Mouse (Mus musculus) lung, embryonic 14.5 days (tissue): ENCODE measurements around the gene Slc26a3. TPM values are rescaled to one million over a fixed set of nuclear protein-coding genes. Genes with fewer than 3 reads are reported as not detected.

Experiments used
- ATAC-seq: fragments of 200-750 bp; cut with Nextera tagmentation; 2 replicates; pipeline ENCODE4 v1.8.0; 2017; ENCODE audit warnings: mild to moderate bottlenecking, moderate TSS enrichment, moderate library complexity; ENCODE audit not compliant: insufficient read depth
- DNase-seq: peaks from one replicate; pipeline ENCODE4 v3.0.0-alpha.2; 2015
- H3K27ac ChIP-seq: fragments of 300-500 bp; sonication (generic); 2 replicates; pipeline ENCODE4 v1.5.1; 2014; ENCODE audit warnings: low read depth, mild to moderate bottlenecking, moderate library complexity
- H3K27me3 ChIP-seq: fragments of 300-500 bp; sonication (generic); 2 replicates; pipeline ENCODE4 v1.6.1; 2014; ENCODE audit warnings: low read length, control low read depth; ENCODE audit not compliant: insufficient read depth
- H3K36me3 ChIP-seq: fragments of 300-500 bp; sonication (generic); 2 replicates; pipeline ENCODE4 v1.6.1; 2014; ENCODE audit warnings: control low read depth; ENCODE audit not compliant: insufficient read depth
- H3K4me1 ChIP-seq: fragments of 300-500 bp; sonication (generic); 2 replicates; pipeline ENCODE4 v1.6.1; 2014; ENCODE audit warnings: antibody characterized with exemption, control low read depth; ENCODE audit not compliant: insufficient read depth
- H3K4me2 ChIP-seq: fragments of 300-500 bp; sonication (generic); 2 replicates; pipeline ENCODE4 v1.6.1; 2014; ENCODE audit warnings: mild to moderate bottlenecking
- H3K4me3 ChIP-seq: fragments of 300-500 bp; sonication (generic); 2 replicates; pipeline ENCODE4 v1.5.1; 2014; ENCODE audit warnings: low read depth, low read length
- H3K9ac ChIP-seq: fragments of 300-500 bp; sonication (generic); 2 replicates; pipeline ENCODE4 v1.6.1; 2014
- H3K9me3 ChIP-seq: fragments of 300-500 bp; sonication (generic); 2 replicates; pipeline ENCODE4 v1.6.1; 2016; ENCODE audit warnings: low read depth, low read length, control low read depth
- CTCF ChIP-seq: IDR thresholded peaks from 2 replicates; pipeline ENCODE4 v1.5.1; 2016; ENCODE audit warnings: antibody characterized with exemption, low read depth
- WGBS: fragments of 180-500 bp; shearing (Covaris S2); extraction: QIAGEN DNeasy Blood & Tissue Kit; methylation state at CpG from one replicate; pipeline ENCODE4 v1.1.7; 2014; 5-methylcytosine and 5-hydroxymethylcytosine counted together
- polyA plus RNA-seq: library from polyadenylated mRNA; unstranded; fragments of >200 nt; fragmentation: Nextera tagmentation; extraction: Ambion mirVana; gene quantifications from 2 replicates; pipeline ENCODE4 v1.2.1, GENCODE M21; 2014

Slc26a3 gene
- polyA plus RNA-seq, 1 experiment from 2014 or later = not detected

DNA sequence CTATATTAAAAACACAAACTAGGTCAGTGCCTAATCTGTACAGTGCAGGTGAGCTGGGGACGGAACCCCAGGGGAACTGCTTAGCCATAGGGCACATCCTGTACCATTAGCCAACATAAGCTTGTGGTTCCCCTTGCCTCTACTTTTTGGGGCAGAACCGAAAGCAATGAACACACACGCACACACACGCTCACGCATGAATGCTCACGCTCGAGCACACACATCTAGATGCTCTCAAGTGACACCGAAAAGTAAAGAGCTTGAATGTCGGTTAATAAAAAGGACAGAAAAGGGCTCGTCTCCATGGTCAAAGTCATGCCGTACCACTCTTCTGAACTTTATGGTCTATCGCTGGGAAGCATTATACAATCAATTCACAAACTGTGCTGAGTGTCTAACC lies 1.0 kb downstream of the Slc26a3 start:
- 95% methylated on average over 12 of the region's 12 CpGs for WGBS
- no peak for TF ChIP-seq CTCF
- Histone ChIP-seq H3K4me1 (no peaks in the 10 kb centered on the region), H3K27ac (no peak overlapping the region), H3K4me3 (no peak overlapping the region), H3K9me3 (no peaks in the 10 kb centered on the region), H3K27me3 (no peaks in the 10 kb centered on the region), H3K4me2 (no peak overlapping the region), H3K9ac (no peak overlapping the region), H3K36me3 (no peaks in the 10 kb centered on the region)
- DNase-seq = no peak
- ATAC-seq = no peak

- no peaks in the 10 kb centered on the region for H3K36me3 ChIP-seq
- ATAC-seq = no peak
- no peak overlapping the region for H3K27ac ChIP-seq
- no peaks in the 10 kb centered on the region for H3K4me1 ChIP-seq
- no peaks in the 10 kb centered on the region for H3K9me3 ChIP-seq
- 86% methylated on average over 1 of the region's 1 CpGs for WGBS
- no peak overlapping the region for H3K4me3 ChIP-seq
- TF ChIP-seq CTCF = no peak
- H3K4me2 ChIP-seq = no peak overlapping the region
- no peaks in the 10 kb centered on the region for H3K27me3 ChIP-seq
- DNase-seq = no peak
- no peak overlapping the region for H3K9ac ChIP-seq
These were observed 5.2 kb downstream of the Slc26a3 start for GRCm38 (mm10) chr12:31395895-31396294.

GRCm38 (mm10) chr12:31397709-31398108 lies 7.0 kb downstream of the Slc26a3 start:
- H3K4me3 ChIP-seq = no peak overlapping the region
- no peaks in the 10 kb centered on the region for H3K4me1 ChIP-seq
- no peak for TF ChIP-seq CTCF
- ATAC-seq (no peak), DNase-seq (no peak)
- no peaks in the 10 kb centered on the region for H3K27me3 ChIP-seq
- H3K27ac ChIP-seq = no peak overlapping the region
- H3K9me3 ChIP-seq = no peaks in the 10 kb centered on the region
- H3K36me3 ChIP-seq = no peaks in the 10 kb centered on the region
- 86% methylated on average over 4 of the region's 4 CpGs for WGBS
- no peak overlapping the region for H3K9ac ChIP-seq
- H3K4me2 ChIP-seq = no peak overlapping the region

- H3K4me1 ChIP-seq = no peaks in the 10 kb centered on the region
- WGBS = 67% methylated on average over 1 of the region's 1 CpGs
- no peak overlapping the region for H3K4me2 ChIP-seq
- ATAC-seq = no peak
- H3K36me3 ChIP-seq = no peaks in the 10 kb centered on the region
- H3K27ac ChIP-seq = no peak overlapping the region
- H3K9ac ChIP-seq = no peak overlapping the region
- no peaks in the 10 kb centered on the region for H3K27me3 ChIP-seq
- TF ChIP-seq CTCF = no peak
- DNase-seq = no peak
- H3K4me3 ChIP-seq = no peak overlapping the region
- no peaks in the 10 kb centered on the region for H3K9me3 ChIP-seq
These were observed 10.2 kb downstream of the Slc26a3 start for GRCm38 (mm10) chr12:31400821-31401220.

DNA sequence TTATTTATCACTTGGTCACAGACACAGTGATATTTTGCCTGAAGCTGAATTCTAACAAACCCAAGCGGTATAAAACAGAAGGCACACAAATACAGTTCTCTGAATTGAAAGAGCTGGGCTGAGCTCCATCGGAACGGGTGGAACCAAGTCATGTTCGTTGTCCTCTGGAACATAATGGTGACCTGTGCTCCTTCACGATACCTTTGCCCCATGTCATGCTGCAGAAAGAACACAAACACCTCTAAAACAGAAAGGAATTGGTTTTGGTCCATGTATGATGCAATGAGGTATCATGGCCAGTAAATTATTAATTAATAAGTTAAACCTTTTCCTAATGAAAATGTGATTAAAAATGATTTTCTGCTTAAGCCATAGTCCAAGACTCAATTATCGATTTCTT lies 11.3 kb downstream of the Slc26a3 start:
- Histone ChIP-seq H3K9ac (no peak overlapping the region), H3K4me3 (no peak overlapping the region), H3K27me3 (no peaks in the 10 kb centered on the region), H3K9me3 (no peaks in the 10 kb centered on the region), H3K36me3 (no peaks in the 10 kb centered on the region), H3K4me1 (no peaks in the 10 kb centered on the region), H3K4me2 (no peak overlapping the region), H3K27ac (no peak overlapping the region)
- ATAC-seq (no peak), DNase-seq (no peak)
- no peak for TF ChIP-seq CTCF
- WGBS = 89% methylated on average over 6 of the region's 6 CpGs

GRCm38 (mm10) chr12:31404575-31405240 lies 14.0 kb downstream of the Slc26a3 start:
- Histone ChIP-seq H3K9ac (no peak overlapping the region), H3K4me2 (no peak overlapping the region), H3K27ac (no peak overlapping the region), H3K36me3 (no peaks in the 10 kb centered on the region), H3K4me1 (no peaks in the 10 kb centered on the region), H3K9me3 (no peaks in the 10 kb centered on the region), H3K27me3 (no peaks in the 10 kb centered on the region), H3K4me3 (no peak overlapping the region)
- WGBS = 66% methylated on average over 5 of the region's 5 CpGs
- ATAC-seq = no peak
- no peak for DNase-seq
- no peak for TF ChIP-seq CTCF

- H3K36me3 ChIP-seq = no peaks in the 10 kb centered on the region
- no peak for TF ChIP-seq CTCF
- DNase-seq (no peak), ATAC-seq (no peak)
- H3K9me3 ChIP-seq = no peaks in the 10 kb centered on the region
- H3K4me1 ChIP-seq = no peaks in the 10 kb centered on the region
- no peak overlapping the region for H3K4me3 ChIP-seq
- no peak overlapping the region for H3K9ac ChIP-seq
- H3K27me3 ChIP-seq = no peaks in the 10 kb centered on the region
- WGBS = 65% methylated on average over 2 of the region's 2 CpGs
- no peak overlapping the region for H3K4me2 ChIP-seq
- no peak overlapping the region for H3K27ac ChIP-seq
These were observed 25.3 kb downstream of the Slc26a3 start for GRCm38 (mm10) chr12:31415971-31416370.
